Mouse (Mus musculus) lung, postnatal 36 days (tissue): ENCODE data around the gene Tk1.
"Not testable (repeated sequence)": the region's sequence is repeated elsewhere in the genome, so short reads cannot be mapped to it uniquely, and the experiment has no call there.

Experiments used
- DNase-seq: peaks from one replicate; pipeline ENCODE4 v3.0.0; 2022; ENCODE audit warnings: mixed read lengths

The Tk1 gene

DNA sequence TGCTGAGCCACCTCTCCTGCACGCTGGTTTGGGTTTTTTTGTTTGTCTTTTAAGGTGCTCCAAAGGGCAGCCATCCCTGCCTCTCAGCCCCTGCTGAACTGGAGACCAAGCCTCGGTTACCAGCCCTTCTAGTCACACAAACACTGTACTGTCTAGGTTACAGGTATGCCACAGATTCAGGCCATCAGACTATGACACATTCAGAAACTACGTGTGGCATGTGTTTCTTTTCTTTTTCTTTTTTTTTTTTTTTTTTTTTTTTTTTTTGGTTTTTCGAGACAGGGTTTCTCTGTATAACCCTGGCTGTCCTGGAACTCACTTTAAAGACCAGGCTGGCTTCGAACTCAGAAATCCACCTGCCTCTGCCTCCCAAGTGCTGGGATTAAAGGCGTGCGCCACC lies 37.4 kb downstream of the Tk1 start:
- not testable (repeated sequence) for DNase-seq

DNA sequence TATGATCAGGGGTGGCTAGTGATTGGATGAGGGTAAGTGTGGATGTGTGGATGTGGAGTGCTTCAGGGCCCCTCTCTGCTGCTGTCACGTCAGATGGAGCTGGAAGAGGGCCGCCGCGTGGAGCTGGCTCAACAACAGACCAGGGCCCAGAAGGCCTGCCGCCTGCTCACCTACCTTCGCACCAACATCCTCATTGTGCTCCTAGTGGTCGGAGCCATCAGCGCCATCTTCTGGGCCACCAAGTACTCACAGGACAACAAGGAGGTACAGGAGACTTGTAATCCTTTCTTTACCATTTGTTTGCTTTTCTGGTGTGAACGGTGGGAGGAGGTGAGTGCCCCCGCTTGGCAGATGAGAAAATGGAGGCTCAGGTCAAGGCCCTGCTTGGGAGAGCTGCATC lies 39.6 kb downstream of the Tk1 start:
- peak; percentile 86 for DNase-seq

DNA sequence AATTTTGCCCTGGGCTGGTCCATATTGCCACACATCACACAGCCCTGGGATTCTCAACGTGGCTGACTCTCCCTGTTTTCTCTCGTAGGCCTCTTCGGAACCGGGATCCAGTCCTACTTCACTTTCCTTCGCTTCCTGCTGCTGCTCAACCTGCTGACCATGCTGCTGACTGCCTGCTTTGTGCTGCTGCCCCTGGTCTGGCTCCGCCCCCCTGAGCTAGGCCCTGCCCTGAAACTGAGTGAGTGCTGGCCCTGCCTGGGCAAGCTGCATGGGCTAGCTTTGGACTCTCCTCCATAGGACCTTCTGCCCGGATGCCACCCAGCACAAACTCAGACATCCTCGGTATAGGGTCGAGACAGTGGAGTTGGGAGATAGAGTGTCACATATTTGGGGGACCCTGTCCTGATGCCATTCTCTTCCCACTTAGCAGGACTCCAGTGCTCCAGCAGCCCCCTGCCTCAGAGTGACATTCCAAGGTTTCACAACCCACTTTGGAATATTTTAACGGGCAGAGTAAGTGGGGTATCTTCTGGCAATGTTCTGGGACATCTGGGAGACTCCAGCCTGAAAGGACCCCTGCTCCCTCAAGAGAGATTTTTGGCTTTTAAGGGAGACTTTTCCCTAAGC lies 42.1 kb downstream of the Tk1 start:
- DNase-seq = peak; percentile 48

DNA sequence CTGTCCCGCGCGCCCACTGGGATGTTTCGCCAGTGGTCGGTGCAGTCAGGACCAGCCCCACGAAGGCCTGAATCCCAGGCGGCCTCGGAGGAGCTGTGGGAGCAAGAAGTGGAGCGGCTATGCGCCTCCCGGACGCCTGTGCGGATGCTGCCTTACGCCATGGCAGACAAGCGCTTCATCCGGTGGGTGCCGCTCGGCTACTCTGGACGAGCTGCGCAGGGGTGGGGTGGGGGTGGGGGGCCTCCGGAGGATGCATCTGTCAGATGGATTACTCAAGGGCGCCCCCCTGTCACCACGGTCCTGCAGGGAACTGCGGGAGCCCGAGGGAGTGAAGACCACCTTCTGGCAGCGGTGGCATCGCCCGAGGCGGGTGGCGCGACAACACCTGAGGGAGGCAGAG lies 42.8 kb downstream of the Tk1 start:
- DNase-seq = peak; percentile 79

DNA sequence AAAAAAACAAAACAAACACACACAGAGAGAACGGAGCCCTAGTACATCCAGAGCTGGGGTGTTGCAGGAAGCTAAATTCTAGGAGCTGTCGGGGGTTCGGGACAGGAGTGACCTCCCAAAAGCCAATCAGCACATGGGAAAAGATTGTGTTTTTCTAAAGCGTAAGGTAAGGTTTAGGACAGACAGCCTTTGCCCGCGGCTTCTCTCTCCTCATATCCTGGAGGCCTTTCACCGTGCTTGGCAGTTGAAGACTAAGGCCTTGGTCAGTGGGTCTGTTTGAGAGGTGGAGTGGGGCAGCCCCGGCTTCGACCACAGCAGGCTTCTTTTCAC lies 43.2 kb downstream of the Tk1 start:
- no peak for DNase-seq

DNA sequence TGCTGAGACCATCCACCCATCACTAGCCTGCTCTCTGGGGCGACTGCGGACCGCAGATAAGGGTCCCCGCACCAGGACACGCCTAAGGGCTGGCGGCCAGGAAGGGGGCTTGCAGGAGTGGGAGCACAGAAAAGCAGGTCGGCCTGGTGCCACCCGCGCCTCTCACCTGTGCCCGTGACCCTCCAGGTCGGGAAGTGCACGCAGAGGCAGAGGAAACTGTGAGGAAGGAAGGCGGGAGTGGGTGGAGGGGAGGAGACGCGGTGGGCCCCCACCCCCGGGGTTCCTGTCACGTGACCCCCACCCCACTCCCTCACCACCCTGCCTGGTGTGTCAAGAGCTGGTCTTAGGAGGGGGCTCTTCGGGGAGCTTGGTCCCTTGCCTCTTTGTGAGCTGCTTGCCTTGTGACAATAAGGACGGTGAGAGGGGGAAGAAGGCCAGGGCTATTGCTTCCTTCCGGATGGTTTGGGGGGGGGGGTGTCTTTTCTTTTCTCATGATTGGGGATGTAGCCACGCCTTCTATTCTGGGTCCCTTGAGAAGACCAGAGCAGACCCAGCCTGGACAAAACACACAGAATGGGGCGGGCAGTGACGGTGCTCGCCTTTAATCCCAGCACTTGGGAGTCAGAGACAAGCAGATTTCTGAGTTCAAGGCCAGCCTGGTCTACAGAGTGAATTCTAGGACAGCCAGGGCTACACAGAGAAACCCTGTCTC lies 43.7 kb downstream of the Tk1 start, which contains the start of the genes Tmc8 and Tmc6:
TSS of gene Tmc8 (plus strand) at position 84 of the 712 bp plus-strand sequence.
TSS of gene Tmc6 (minus strand) at position 206 of the 712 bp plus-strand sequence.
- DNase-seq = peak; percentile 71

DNA sequence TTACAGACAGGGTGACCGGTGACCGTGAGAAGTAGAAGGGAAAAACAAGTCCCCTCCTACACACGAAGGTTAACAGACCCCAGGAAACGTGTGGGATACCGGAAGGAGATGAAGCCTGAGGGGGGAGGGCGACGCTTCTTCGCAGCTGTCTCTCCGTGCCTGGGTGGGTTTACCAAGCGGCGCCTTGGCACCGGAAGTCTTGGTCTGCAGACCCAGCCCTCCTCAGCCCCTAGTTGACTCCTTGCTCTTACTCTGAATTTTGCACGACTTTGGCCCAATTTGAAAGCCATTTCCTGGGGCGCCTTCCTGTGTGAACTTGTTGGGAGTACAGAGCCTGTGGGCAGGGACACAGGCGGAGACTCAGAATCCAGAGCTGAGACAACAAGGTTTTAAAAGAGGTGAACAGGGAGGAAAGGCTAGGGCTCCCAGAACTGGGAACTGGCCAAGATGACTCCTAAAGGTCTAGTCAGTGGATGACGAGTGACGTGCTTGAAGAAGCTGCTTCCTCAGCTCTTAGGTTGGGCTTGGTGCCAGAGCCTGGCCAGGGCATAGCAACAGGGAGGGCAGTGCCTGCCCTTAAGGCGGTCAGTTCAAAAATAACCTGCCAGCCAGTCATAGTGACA lies 44.6 kb downstream of the Tk1 start:
- peak; percentile 90 for DNase-seq

DNA sequence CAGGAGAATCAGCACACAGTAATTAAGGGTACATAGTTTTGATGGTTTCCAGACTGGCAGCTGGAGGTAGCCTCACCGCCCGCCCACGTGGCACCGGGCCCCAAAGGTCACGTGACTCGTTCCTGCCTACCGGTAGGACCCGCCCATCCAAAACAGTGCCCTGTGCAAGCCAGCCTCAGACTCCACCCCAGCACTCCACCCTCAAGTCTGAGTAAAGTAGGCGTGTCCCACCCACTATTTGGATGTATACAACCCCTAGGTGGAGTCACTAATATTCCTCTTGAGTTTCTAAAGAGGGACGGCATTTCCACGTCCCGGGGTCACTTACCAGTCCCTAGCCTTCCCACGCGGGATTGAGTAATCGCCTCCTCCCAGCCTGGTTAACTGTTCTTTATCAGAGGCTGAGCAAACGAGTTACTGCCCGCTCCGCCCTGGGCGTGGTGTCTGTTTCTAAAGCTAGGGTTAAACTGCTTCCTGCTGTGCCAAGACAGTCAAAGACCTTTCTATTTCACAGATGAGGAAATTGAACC lies 45.2 kb downstream of the Tk1 start:
- peak; percentile 98 for DNase-seq

DNA sequence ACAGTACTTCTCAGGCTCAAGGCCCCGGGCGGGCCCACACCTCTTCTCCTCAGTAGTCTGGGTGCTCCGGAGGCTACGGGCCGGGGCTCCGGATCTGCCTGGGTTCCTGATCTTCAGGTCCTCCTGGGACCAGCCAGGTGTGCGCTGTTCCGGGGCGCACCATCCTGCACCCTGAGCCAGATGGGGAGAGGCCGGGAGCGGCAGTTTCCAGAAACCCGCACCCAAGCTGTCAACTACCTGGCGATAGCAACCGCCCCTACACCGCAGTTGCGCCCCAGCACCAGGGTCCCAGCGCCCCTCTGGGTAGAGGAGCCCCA lies 45.7 kb downstream of the Tk1 start:
- no peak for DNase-seq

DNA sequence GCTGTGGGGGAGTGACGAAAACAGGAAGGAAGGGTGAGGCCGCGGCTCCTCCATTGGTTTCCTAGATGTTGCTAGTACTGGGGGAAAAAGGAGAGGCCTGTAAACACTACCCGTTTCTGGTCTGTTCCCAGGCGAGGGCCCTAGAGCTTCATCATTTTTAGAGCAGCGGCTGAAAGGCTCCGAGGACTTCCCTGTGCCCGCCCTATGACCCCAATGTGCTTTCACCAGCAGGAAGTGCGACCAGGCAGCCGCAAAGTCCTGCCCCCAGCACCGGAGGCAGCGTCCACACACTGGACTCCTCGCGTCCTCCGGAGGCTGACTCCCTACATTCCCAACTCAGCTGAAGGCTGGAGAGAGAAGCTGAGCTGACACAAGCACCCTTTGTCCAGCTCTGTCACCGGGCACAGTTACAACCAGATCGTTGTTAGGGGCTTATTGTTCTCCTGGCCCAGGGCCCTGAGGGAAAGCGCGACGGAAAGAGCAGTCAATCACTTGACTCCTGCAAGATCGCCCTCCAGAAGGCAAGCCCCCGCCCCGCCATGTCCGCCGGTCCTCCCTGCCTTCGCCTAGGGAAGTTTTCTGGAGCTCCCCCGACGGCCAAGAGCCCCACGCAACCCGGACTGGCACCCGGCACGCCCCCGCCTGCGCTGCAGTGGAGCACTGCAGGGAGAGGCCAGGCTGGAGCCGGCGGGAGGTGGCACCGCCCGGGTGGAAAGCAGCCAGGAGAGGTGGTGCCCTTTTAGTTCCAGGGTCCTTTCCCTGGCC lies 46.3 kb downstream of the Tk1 start:
- DNase-seq = peak; percentile 91

DNA sequence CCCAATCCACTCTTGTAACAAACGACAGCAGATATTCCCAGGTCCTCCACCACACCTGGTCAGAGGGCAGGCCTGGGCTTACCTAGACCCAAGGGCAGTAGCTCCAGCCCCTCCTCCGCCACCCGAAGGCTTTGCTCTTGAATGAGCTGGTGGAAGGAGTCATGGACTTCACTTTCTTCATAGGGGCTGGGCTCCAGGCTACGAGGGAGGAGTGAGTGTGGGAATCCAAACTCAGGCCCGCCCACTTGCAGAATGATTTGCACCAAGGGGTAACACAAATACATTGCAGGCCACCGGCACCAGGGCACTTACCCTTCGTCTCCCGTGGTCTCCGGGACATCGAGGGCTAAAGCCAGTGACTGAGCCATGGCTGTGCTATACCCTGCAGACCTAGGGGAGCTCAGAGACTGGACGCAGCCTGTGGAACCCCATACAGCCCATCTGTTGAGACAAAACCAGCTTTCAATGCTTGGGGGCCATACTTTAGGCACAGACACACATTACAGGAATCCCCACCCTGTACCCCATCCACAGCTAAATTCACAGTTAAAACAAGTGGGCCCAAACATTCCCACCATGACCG lies 47.0 kb downstream of the Tk1 start:
- peak; percentile 61 for DNase-seq

DNA sequence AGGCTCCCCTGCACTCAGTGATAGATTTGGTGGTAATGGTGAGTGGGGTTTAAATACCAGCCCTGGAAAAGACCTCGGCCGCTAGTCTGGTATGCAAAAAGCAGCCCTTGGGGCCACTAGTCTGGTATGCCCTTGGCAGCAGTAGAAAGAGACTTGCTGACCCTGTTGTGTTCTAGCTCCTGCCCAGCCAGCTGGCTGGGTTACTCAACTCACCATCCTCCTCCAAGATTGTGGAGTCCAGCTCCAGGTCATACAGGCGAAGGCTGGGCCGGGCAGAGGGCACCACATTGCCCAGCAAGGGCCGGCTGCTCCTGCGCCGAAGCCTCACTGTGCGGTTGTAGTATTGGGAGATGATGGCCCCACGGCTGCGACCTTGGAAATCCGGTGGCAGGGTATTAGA lies 47.9 kb downstream of the Tk1 start:
- DNase-seq = no peak

DNA sequence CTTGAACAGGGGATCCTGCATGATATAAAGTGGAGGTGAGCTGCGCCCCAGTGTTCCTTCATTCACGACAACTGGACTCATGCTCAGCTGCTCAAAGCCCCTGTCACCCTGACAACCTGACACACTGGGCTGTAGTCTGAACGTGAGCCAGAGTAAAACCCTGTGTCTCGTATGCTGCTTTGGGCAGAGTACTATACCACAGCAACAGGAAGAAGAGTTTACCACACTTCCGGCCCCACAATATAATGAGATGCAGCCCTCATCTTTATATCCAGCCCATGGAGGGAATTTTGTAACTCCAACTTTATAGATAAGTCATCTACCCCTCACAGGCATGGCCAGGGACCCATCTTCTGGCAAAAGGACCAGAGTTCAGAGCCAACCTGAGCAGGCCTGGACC lies 48.8 kb downstream of the Tk1 start:
- DNase-seq = no peak

DNA sequence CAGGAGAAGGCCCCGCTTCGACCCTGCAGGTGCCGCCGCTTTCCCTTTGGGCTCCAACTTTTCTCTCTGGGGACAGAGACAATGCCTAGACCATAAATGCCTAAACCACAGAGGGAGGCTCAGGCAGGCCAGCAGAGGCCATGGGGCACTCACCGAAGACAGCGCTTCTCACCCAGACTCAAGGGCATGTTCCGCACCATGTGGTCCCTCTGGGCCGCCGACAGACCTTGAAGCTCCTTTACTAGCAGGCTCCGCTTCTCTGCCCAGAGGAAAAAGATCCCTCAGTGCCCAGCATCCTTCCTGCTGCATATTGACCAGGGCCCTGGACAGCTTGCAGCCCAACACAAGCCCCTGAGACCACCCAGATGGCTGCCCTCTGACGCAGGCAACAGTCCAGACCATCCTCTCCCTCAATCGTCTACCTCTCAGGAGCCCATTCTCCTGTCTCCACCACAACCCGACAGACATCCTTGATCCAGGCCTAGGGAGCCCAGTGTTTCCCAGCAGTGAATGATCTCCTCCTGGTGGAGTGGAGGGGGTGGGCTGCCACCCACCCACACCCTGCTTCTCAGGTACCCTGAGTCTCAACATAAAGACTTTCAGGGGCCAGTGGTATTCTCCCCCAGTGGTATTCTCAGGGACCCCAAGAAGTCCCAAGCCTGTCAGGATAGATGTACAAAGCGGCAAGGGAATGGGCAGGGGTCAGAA lies 49.7 kb downstream of the Tk1 start:
- DNase-seq = no peak

DNA sequence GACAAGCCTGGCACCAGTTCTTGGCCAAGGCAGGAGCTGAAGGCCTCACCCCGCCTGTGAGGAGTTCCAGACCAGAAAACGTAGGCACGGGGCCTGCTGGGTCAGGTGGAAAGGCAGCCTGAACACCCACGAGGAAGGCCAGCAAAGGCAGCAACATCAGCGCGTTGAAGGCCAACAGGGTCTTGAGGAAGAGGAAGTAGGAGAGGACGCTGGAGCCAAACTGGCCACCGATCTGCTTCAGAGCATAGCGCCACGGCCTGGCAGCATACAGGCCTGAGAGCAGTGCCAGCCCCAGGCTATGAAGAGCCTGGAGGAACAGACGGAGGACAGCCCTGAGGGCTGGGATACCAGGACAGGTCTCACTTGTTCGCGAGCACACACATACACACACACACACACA lies 50.4 kb downstream of the Tk1 start:
- DNase-seq = peak; percentile 30

DNA sequence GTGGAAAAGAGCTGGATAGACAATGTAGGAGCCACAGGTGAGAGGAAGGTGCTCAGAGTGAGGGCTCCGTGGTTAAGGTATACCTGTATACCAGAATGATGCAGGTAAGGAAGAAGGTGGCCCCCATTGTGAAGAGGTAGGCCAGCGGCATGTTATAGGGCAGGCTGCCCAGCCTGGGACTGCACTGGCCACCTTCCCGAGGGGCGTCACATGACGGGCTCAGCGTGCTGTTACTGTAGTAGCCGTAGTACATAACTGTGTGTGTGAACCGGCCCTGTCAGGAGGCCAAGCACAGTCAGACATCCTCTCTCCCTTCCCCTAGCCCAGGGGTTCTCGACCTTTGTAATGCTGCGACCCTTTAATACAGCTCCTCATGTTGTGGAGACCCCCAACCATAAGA lies 51.0 kb downstream of the Tk1 start:
- DNase-seq = no peak

DNA sequence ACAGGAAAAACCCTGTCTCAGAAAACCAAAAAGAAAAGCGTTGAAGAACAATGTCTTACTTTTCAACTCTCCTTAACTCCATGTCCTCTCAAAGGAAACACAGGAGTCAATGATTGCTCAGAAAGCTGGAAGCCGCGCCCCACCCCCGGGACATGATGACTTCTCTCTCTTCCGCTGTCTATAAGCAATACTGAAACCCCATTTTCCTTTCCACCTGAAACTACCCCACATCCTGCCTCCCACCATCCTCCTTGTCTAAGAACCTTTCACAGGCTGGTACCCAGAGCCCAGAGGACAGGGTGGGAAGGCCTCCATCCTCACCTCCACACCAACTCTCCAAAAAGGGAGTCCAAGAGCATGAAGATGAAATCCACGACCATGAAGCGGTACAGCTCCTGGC lies 53.5 kb downstream of the Tk1 start:
- no peak for DNase-seq

DNA sequence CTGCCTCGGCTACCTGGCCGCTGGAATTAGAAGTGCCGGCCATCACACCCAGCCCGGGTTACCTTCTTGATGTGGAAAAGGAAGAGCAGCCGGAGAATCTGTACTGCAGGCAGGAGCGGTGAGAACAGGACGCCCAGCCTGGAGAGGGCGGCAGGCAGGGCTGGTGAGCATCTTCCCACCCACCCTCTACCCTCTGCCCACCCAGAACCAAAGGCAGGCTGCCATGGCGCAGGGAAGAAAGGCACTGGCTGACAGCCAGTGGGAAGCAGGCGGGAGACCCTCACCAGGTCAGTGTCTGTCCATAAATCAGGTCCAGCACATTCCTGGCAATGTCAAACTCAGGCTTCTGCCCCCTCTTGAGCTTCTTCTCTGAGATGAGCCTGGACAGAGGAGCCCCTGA lies 55.5 kb downstream of the Tk1 start:
- no peak for DNase-seq

DNA sequence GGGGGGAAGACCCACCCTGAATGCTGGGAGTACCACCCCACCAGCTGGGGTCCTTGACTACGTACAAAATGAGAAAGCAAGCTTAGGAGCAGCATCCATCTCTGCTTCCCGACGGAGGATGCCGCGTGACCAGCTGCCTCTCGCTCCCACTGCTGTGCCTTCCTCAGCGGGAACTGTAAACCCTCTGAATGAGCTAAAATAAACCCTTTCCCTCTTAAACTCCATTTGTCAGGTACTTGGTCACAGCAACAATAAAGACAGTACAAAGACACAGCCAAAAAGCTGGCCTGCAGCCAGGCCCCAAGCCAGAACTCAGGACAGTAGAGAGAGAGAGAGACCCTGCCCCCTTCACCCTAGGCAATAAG lies 56.2 kb downstream of the Tk1 start:
- no peak for DNase-seq

DNA sequence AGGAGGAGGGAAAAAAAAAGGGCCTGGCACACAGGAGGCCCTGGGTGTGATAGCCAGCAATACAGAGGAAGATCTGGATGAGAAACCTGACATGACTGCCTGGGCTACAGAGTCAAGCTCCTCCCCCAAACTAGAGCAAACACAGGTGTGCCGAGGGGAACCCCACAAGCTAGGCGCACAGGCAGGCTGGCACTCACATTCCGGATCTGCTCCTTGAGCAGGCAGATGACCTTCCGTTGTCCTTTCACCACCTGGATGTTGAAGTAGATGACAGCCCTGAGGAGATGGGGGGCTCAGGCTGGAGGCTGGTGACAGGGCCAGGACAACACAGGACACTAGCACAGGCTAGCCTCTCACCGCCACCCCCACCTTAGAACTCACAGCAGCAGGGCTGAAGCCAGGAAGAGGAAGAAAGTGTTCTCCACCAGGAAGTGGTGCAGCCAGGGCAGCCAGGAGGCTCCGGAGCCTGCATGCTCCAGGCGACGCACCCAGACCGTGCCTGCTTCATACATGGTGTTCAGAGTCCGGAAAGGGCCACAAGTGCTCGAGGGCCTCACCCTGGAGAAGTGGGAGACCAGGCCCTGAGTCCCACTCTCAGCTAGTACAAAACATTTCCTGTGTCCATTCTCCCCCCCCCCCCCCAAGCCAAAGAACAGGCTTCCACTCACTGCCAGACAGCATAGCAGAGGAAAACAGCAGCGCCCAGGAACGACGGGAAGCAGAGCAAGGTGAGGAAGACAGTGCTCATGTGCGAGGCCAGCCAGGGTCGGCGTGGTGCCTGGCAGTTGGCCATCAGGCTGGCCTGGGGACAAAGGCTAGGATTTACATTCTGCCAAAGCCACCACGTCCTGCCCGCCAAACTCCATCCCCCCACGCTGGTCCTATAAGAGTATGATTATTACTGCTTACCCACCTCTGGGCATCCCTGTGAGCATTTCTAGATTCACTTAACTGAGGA lies 56.9 kb downstream of the Tk1 start:
- no peak for DNase-seq

DNA sequence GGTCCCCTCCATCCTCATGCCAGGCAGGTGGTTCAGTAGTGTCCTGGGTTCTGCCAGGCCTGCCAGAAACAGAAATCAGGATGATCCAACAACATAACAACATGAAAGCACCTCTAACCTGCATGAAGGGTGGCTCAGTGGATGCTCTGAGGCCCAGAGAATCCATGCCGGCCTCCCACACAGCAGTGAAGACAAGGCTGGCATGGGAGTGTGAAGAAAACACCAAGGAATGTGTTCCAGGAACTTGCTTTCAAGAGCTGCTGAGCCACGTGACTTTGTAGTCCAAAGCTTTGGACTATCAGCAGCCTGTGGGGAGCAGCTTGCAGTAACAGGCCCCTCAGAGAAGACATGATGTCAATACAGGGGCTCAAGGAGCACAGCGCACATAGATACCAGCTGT lies 59.6 kb downstream of the Tk1 start:
- DNase-seq = no peak
